Mouse (Mus musculus): ENCODE measurements around the gene Fam120a.

The Fam120a gene

DNA sequence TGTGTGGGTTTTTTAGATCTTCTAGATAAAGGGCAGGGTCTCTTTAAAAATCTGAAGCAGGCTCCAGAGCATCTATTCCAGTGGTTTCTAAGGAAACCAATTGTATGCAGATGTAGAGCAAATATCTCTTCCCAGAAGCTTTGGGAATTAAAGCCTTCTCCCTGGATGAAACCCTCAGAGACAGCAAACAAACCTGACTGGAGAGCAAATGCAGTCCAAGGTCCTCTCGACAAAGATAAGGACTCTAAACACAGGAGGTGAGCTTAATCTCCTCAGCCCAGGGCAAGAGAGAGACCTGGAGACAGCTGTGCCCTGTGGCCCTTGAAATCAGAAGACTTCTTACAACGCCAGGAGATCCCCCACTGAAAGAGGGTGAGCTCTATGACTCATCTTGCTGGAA, 114.3 kb downstream of the Fam120a start:
- DNase-seq (ENCODE audit: low spot score in 2 of 2): no peak

DNA sequence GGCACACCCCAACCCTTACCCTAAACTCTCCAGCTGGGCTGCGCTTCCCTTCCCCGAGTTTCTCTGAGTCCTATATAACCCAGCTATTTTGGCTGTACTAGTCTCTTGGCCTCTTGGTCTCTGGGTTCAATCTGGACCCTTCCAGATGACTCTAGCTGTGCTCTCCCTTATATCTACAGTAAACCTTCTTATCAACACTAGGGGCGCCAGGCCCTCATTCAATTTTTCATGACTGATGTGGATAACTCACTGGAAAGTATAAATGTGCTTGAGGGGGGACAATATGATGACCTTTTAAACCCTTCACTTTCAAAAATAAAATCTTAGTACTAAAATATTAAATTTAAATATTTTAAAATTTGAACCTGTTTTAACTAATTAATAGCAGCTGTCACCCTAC, 115.0 kb downstream of the Fam120a start:
- no peak for DNase-seq (ENCODE audit: low spot score in 2 of 2)

DNA sequence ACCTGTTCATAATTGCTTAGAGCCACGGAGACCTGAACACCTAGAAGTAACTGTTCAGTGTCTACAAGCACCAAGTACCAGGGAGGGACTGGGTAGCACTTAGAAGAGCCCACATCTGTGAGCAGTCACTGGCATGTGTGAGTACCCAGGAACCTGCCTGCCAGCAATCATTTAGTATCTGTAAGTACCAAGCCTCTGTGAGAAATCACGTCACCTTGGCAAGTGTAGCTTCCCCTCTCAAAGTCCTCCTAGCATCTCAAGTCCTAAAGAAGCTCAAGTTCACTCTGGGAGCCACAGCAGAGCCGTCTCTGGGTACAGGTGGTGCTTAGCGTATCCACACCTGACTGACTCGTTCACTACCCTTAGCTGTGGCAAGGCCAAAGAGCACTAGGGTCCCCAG, 116.1 kb downstream of the Fam120a start:
- DNase-seq (ENCODE audit: low spot score in 2 of 2): no peak

DNA sequence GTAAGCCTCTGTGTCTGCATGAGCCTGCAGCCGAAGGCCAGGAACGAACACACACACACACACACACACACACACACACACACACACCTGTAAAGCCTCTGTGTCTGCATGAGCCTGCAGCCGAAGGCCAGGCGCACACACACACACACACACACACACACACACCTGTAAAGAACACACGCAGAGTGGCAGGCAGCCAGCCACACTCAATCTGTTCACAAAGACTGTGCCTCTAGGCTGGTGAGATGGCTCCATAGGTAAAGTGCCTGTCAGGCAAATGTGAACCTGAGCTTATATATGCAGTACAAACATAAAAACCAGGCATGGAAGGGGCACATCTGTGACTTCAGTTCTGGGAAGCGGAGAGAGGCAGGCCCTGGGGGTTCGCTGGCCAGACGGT, 117.0 kb downstream of the Fam120a start:
- peak in 1 of 2 experiments; percentile 8 for DNase-seq (ENCODE audit: low spot score in 2 of 2)

DNA sequence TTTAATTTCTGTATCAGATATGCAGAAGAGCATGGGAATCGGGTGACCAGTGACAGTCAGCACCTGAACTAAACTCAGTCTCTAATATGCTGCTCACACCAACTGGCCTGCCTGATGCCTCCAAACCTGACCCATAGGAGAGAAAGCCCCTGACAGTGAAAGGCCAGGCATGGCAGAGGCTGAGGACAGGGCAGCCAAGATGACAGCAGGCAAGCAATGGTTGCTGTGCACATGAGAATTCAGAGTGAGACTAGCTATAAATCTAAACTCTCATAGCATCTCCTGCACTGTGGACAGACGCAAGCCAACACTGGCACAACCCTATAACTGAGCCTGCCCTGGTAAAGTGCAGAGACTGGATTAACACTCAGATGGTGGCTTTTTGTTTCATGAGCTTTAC, 117.5 kb downstream of the Fam120a start:
- no peak for DNase-seq (ENCODE audit: low spot score in 2 of 2)

DNA sequence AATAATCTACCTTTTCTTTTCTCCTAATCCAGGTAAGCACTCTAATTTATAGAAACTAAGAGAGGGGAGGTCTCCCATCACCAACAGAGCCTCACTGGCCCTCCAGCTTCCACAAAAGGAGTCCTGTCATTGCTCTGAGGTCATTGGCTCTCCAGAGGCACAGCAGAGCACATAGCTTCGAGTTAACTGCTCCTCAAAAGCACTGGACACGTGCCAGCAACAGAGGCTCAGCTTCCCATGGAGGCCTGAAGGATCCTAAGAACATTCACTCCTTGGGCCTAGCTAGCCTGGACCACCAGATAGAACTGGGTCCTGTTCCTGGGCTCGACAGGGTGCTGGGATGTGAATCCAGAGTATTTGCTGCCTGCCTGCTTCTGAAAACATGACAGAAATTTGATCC, 118.7 kb downstream of the Fam120a start:
- DNase-seq (ENCODE audit: low spot score in 2 of 2): peak in 1 of 2 experiments; percentile 33

DNA sequence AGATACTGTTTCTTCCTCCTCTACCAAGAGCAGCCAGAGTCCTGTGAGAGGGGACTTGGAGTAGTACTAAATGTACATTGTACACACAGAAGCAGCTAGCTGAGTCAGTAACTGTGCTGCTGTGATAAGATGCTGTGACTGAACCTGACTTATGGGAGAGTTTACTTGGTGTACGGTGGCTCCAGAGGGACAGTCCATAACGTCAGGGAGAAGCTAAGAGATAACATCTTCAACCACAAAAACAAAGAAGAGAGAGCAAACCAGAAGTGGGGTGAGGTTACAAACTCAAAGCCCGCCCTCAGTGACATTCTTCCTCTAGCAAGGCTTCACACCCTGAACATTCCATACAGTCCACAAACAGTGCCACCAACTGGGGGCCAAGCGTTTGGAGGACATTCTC, 122.5 kb downstream of the Fam120a start:
- no peak for DNase-seq (ENCODE audit: low spot score in 2 of 2)

DNA sequence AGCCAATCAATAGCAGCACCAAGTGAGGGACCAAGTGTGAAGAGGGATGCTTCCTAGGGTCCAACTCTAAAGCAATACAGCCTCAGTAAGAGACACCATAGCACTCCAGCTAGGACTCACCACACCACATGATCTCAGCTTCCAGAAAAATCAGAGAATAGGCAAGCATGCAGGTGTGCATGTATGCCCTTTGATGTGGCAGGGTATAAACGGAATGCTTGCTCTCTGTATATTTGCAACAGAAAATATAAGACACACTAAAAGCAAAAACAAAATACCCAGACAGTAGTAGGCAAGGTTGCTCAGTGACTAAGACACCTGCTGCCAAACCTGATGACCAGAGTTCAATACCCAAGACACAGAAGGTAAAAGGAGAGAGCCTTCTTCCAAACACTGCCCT, 124.3 kb downstream of the Fam120a start:
- DNase-seq (ENCODE audit: low spot score in 2 of 2): no peak

DNA sequence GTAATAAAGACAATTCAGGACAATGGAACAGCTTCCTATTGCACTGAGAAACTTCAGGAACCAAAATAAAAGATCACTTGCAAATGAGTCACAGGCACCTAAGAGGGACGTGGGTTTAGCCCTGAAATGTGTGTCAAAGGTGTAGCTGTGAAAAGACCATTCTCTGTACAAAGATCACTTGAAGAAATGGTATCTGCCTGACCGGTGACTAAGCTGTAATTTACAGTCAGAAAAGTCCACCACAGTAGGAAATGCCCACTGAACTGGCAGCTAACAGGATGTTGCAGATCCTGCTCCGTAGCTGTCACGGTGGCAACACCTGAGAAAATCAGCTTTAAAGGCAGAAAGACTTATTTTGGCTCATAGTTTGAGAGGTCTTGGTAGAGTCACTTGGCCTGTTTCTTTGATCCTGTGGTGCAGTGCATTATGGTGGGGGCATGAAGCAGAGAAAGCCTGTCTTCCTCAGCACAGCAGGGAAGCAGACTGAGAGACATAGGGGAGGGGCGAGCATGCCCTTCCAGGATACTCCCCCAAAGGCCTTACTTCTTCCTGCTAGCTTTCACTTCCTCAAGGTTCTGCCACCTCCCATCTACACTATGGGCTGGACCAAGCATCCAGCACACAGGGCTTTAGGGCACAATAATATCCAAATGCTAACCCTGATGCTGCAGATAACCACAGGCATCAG, 125.8 kb downstream of the Fam120a start:
- no peak for DNase-seq (ENCODE audit: low spot score in 2 of 2)

DNA sequence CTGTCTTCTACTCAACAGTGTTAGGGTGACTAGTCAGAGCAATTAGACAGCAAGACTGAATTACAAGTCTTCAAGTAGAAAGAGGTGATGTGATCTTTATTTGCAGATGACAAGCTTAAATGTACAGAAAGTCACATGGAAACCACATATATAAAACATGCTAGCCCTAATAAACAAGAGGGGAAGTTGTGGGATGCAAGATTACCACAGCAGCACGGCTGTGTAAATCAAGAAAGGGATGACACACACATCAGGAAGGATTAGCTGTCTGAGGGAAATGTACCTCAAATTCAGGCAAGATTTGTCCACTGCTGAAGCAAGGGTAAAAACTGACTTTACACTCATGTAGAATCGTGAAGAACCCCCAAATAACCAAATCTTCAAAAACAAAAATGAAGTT, 129.5 kb downstream of the Fam120a start:
- no peak for DNase-seq (ENCODE audit: low spot score in 2 of 2)

DNA sequence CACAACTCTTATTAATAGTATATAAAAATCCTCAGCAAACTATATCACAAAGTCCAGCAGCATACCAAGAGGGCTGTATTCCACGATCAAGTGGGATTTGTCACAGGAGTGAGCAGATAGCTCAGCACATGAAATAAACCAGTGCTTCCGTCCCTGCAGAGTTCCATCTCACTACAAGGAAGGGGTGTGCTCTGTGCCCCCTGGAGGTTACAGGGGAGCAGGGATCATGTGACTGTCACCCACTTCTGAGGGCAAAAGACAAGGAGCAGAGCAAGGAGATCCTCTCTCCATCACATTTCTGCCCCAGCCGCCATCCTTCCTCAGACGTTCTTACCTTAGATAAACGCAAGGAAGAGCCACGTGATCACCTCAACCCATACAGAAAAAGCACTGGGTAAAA, 130.3 kb downstream of the Fam120a start:
- DNase-seq (ENCODE audit: low spot score in 2 of 2): no peak

DNA sequence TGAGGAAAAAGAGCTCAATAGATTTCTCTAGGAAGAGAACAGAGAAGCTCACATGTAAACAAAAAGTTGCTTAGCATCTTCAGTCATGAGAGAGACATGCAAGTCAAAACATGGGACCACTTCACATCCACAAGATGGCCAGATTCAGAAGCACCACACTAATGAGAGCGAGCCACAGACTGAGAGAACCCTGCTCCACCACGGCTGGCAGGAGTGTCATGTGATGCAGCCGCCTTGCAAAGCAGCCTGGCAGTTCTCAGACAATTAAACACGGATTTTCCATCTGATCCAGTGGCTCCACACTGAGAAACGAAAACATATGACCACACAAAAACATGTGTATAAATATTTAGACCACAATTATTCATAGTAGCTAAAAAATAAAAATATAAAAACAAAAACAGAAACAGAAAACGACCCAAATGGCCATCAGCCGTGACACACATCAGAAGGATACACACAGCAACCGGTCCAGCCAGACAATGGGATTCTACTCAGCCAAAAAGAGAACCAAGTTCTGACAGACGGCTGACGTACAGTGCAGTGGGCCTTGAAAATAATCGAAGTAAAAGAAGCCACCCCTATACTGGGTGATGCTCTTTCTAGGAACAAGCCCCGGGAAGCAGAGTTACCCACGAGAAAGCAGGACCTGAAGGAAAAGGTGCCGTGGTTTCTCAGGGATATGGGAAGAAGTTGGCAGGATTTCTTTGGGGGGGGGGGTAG, 137.1 kb downstream of the Fam120a start:
- no peak for DNase-seq (ENCODE audit: low spot score in 2 of 2)

DNA sequence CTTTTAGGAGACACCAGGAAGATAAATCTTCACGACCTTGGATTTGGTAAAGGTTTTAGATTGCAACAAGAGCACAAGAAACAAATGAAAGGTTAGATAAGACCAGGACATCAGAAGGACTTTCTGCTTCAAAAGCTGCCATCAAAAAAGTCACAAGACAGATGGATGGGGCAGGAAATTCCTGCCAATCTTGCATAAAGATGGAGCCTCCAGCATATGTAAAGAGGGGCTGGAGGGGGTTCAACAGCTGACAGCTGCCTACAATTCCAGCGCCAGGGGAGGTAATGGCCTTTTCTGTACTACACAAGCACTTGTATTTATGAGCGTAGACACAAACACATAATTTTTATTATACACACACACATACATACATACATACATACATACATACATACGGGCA, 138.0 kb downstream of the Fam120a start:
- no peak for DNase-seq (ENCODE audit: low spot score in 2 of 2)

Data from right cerebral cortex, adult 2 months (tissue).